Mouse (Mus musculus) MEL (cell line): ENCODE results near the gene Kifc5b. TPM values are rescaled to one million over a fixed set of nuclear protein-coding genes. Genes with fewer than 3 reads are reported as not detected.

Experiments
- DNase-seq: peaks from one replicate; pipeline ENCODE4 v3.0.0; 2011; ENCODE audit warnings: low read depth, low spot score
- H3K27ac ChIP-seq: 2 replicates; pipeline ENCODE4 v1.5.1; 2012; ENCODE audit warnings: low read depth, mild to moderate bottlenecking, control low read depth, low read length, moderate library complexity; ENCODE audit not compliant: control insufficient read depth
- H3K27me3 ChIP-seq, 2 experiments: fragments of 150-350 bp in 1 of 2; sonication (generic) in 1 of 2; 2 replicates each; pipeline ENCODE4 v1.6.1; 2012; ENCODE audit warnings: low read length in 2 of 2, mild to moderate bottlenecking in 2 of 2, improper control_type of control experiment in 1 of 2, moderate library complexity in 1 of 2; ENCODE audit not compliant: insufficient read depth in 2 of 2, control insufficient read depth in 1 of 2
- H3K36me3 ChIP-seq, 2 experiments: 2 replicates each; pipeline ENCODE4 v1.6.1; 2012 to 2014; ENCODE audit warnings: low read length in 2 of 2, improper control_type of control experiment in 1 of 2, inconsistent platforms in 1 of 2, mild to moderate bottlenecking in 1 of 2; ENCODE audit not compliant: insufficient read depth in 2 of 2, control insufficient read depth in 1 of 2
- H3K4me1 ChIP-seq, 2 experiments: fragments of 150-350 bp in 1 of 2; sonication (generic) in 1 of 2; 2 replicates each; pipeline ENCODE4 v1.6.1; 2012; ENCODE audit warnings: low read length in 2 of 2, improper control_type of control experiment in 1 of 2, mild to moderate bottlenecking in 1 of 2; ENCODE audit not compliant: insufficient read depth in 2 of 2, control insufficient read depth in 1 of 2
- H3K4me3 ChIP-seq, 2 experiments: fragments of 150-350 bp in 1 of 2; sonication (generic) in 1 of 2; 2 replicates each; pipeline ENCODE4 v1.5.1; 2012; ENCODE audit warnings: low read depth in 2 of 2, low read length in 2 of 2, mild to moderate bottlenecking in 2 of 2, moderate library complexity in 2 of 2, control low read depth in 1 of 2, improper control_type of control experiment in 1 of 2; ENCODE audit not compliant: control insufficient read depth in 1 of 2, insufficient read depth in 1 of 2
- H3K79me2 ChIP-seq: 2 replicates; pipeline ENCODE4 v1.6.1; 2012; ENCODE audit warnings: mild to moderate bottlenecking, low read length, moderate library complexity; ENCODE audit not compliant: control insufficient read depth, poor library complexity, insufficient read depth
- H3K9ac ChIP-seq: 2 replicates; pipeline ENCODE4 v1.6.1; 2012; ENCODE audit warnings: low read depth, mild to moderate bottlenecking, control low read depth, low read length, moderate library complexity; ENCODE audit not compliant: control insufficient read depth, poor library complexity, severe bottlenecking
- H3K9me3 ChIP-seq: fragments of 150-350 bp; sonication (generic); replicated peaks from 2 replicates; pipeline ENCODE4 v1.6.1; 2012; ENCODE audit warnings: mild to moderate bottlenecking, low read length, improper control_type of control experiment, moderate library complexity; ENCODE audit not compliant: insufficient read depth
- CHD1 ChIP-seq: IDR thresholded peaks from 2 replicates; pipeline ENCODE4 v1.6.1; 2012; ENCODE audit warnings: low read depth, mild to moderate bottlenecking, inconsistent platforms, low read length, improper control_type of control experiment
- CHD2 ChIP-seq: IDR thresholded peaks from 2 replicates; pipeline ENCODE4 v1.6.1; 2011; ENCODE audit warnings: low read length, improper control_type of control experiment
- CTCF ChIP-seq, 3 experiments: IDR thresholded peaks in 2 of 3; conservative IDR thresholded peaks in 1 of 3; 2 replicates each; pipeline ENCODE4 v1.5.1; 2011 to 2012; ENCODE audit warnings: low read length in 3 of 3, low read depth in 2 of 3, mild to moderate bottlenecking in 2 of 3, improper control_type of control experiment in 1 of 3, inconsistent platforms in 1 of 3, mixed read lengths in 1 of 3, moderate library complexity in 1 of 3; ENCODE audit not compliant: control insufficient read depth in 1 of 3, insufficient read depth in 1 of 3, poor library complexity in 1 of 3, severe bottlenecking in 1 of 3
- EP300 ChIP-seq, 2 experiments: IDR thresholded peaks; 2 replicates each; pipeline ENCODE4 v1.6.1; 2011; ENCODE audit warnings: improper control_type of control experiment in 2 of 2, low read length in 2 of 2, low read depth in 1 of 2, mild to moderate bottlenecking in 1 of 2
- GATA1 ChIP-seq: IDR thresholded peaks from 2 replicates; pipeline ENCODE4 v1.6.1; 2011; ENCODE audit warnings: low read depth, low read length, improper control_type of control experiment
- HCFC1 ChIP-seq: IDR thresholded peaks from 2 replicates; pipeline ENCODE4 v1.6.1; 2012; ENCODE audit warnings: low read depth, mild to moderate bottlenecking, inconsistent platforms, low read length, improper control_type of control experiment, moderate library complexity
- KAT2A ChIP-seq: conservative IDR thresholded peaks from 2 replicates; pipeline ENCODE4 v1.6.1; 2012; ENCODE audit warnings: low read depth, low read length, improper control_type of control experiment, inconsistent platforms
- MAZ ChIP-seq: IDR thresholded peaks from 2 replicates; pipeline ENCODE4 v1.6.1; 2012; ENCODE audit warnings: low read depth, mild to moderate bottlenecking, inconsistent platforms, low read length, improper control_type of control experiment
- MEF2A ChIP-seq: IDR thresholded peaks from 2 replicates; pipeline ENCODE4 v1.6.1; 2014; ENCODE audit warnings: low read depth, mild to moderate bottlenecking, inconsistent platforms, low read length, improper control_type of control experiment; ENCODE audit not compliant: poor library complexity, insufficient replicate concordance, severe bottlenecking; ENCODE audit errors: extremely low read depth
- MXI1 ChIP-seq: IDR thresholded peaks from 2 replicates; pipeline ENCODE4 v1.6.1; 2011; ENCODE audit warnings: mild to moderate bottlenecking, low read depth, low read length, improper control_type of control experiment
- MYC ChIP-seq: IDR thresholded peaks from 2 replicates; pipeline ENCODE4 v1.6.1; 2011; ENCODE audit warnings: low read depth, mild to moderate bottlenecking, low read length, improper control_type of control experiment, moderate library complexity
- RAD21 ChIP-seq: IDR thresholded peaks from 2 replicates; pipeline ENCODE4 v1.6.1; 2011; ENCODE audit warnings: mild to moderate bottlenecking, low read depth, low read length, improper control_type of control experiment
- SMC3 ChIP-seq: IDR thresholded peaks from 2 replicates; pipeline ENCODE4 v1.6.1; 2011; ENCODE audit warnings: low read depth, low read length, improper control_type of control experiment
- TBP ChIP-seq: IDR thresholded peaks from 2 replicates; pipeline ENCODE4 v1.8.0; 2011; ENCODE audit warnings: low read depth, low read length, improper control_type of control experiment
- UBTF ChIP-seq: IDR thresholded peaks from 2 replicates; pipeline ENCODE4 v1.6.1; 2012; ENCODE audit warnings: low read depth, mild to moderate bottlenecking, inconsistent platforms, low read length, improper control_type of control experiment, moderate library complexity, borderline replicate concordance; ENCODE audit not compliant: insufficient read depth
- USF1 ChIP-seq: IDR thresholded peaks from 2 replicates; pipeline ENCODE4 v1.6.1; 2014; ENCODE audit warnings: low read depth, mild to moderate bottlenecking, inconsistent platforms, low read length, improper control_type of control experiment, moderate library complexity
- ZC3H11A ChIP-seq: IDR thresholded peaks from 2 replicates; pipeline ENCODE4 v1.6.1; 2012; ENCODE audit warnings: low read depth, mild to moderate bottlenecking, inconsistent platforms, low read length, improper control_type of control experiment
- polyA plus RNA-seq, 2 experiments: library from polyadenylated mRNA; stranded (reverse) in 1 of 2; unstranded in 1 of 2; fragments of >175 nt in 1 of 2; fragments of >200 nt in 1 of 2; gene quantifications; 2 replicates each; pipeline versions ENCODE4 v1.2.1 to v1.2.4; 2012; ENCODE audit warnings: low replicate concordance in 2 of 2, low read depth in 1 of 2; ENCODE audit not compliant: insufficient read length in 2 of 2, insufficient read depth in 1 of 2, missing spikeins in 1 of 2
- total RNA-seq: library from RNA; depleted of rRNA; stranded (reverse); fragments of 300-350 nt; gene quantifications from 2 replicates; pipeline ENCODE4 v1.2.3, GENCODE M21; 2012

Gene Kifc5b
- total and polyA plus RNA-seq, 3 experiments: 10.6 to 111 (median 45.4) TPM

GRCm38 (mm10) chr17:26893492-26893891 is 23.4 kb upstream of the Kifc5b start:
- no peak for TF ChIP-seq CHD1
- no peak for TF ChIP-seq KAT2A
- TF ChIP-seq MAZ: no peak
- no peak for TF ChIP-seq EP300 (IDR thresholded peaks at IDR 0.05; ENCODE audit: low read depth in 1 of 2, low read length in 2 of 2)
- no peak for TF ChIP-seq MEF2A
- no peak for TF ChIP-seq ZC3H11A
- no peak for TF ChIP-seq HCFC1
- TF ChIP-seq MYC: no peak
- no peak for TF ChIP-seq MXI1
- TF ChIP-seq TBP: no peak
- H3K4me1 ChIP-seq: peaks cover 0 to 3% of the 10 kb centered on the region in 2 experiments; a peak in 2 of 4 replicates
- H3K27me3 ChIP-seq: peaks cover 2 to 4% of the 10 kb centered on the region in 2 experiments; a peak in 1 of 4 replicates
- H3K36me3 ChIP-seq: peaks cover 0 to 3% of the 10 kb centered on the region in 2 experiments; a peak in 1 of 4 replicates
- DNase-seq: no peak
- H3K79me2 ChIP-seq: no peaks in the 10 kb centered on the region
- no peak overlapping the region for H3K27ac ChIP-seq
- no peaks in the 10 kb centered on the region for H3K9me3 ChIP-seq
- H3K4me3 ChIP-seq: no peak overlapping the region
- H3K9ac ChIP-seq: no peak overlapping the region

GRCm38 (mm10) chr17:26894342-26894741 is 22.5 kb upstream of the Kifc5b start:
- Histone ChIP-seq H3K9ac (no peak overlapping the region), H3K27me3 (peaks cover 4 to 5% of the 10 kb centered on the region in 2 experiments; a peak in 2 of 4 replicates), H3K9me3 (no peaks in the 10 kb centered on the region), H3K27ac (no peak overlapping the region), H3K36me3 (peaks cover 0 to under 1% of the 10 kb centered on the region in 2 experiments; a peak in 1 of 4 replicates), H3K4me3 (no peak overlapping the region), H3K4me1 (peaks cover 0 to under 1% of the 10 kb centered on the region in 2 experiments; a peak in 1 of 4 replicates), H3K79me2 (no peaks in the 10 kb centered on the region)
- no peak for TF ChIP-seq MYC
- TF ChIP-seq GATA1: no peak
- no peak for TF ChIP-seq MEF2A
- TF ChIP-seq CHD2: no peak
- DNase-seq: no peak

GRCm38 (mm10) chr17:26895578-26895977 is 21.3 kb upstream of the Kifc5b start:
- no peak overlapping the region for H3K4me3 ChIP-seq
- H3K27ac ChIP-seq: no peak overlapping the region
- no peaks in the 10 kb centered on the region for H3K4me1 ChIP-seq
- H3K9ac ChIP-seq: no peak overlapping the region
- peak; percentile 82 for DNase-seq
- TF ChIP-seq USF1: no peak
- no peak for TF ChIP-seq UBTF
- peak; percentile 86 to 93 (median 91) for TF ChIP-seq CTCF (IDR thresholded peaks at IDR 0.05 in 2 of 3, conservative IDR thresholded peaks at IDR 0.05 in 1 of 3; ENCODE audit: control insufficient read depth in 1 of 3, insufficient read depth in 1 of 3, low read depth in 2 of 3, low read length in 3 of 3, poor library complexity in 1 of 3, severe bottlenecking in 1 of 3)
- peak; percentile 67 for TF ChIP-seq RAD21
- TF ChIP-seq ZC3H11A: peak; percentile 75
- TF ChIP-seq SMC3: peak; percentile 87
- TF ChIP-seq MAZ: peak; percentile 86
- H3K79me2 ChIP-seq: no peaks in the 10 kb centered on the region
- H3K27me3 ChIP-seq: peaks cover 4 to 5% of the 10 kb centered on the region in 2 experiments; a peak in 2 of 4 replicates
- no peaks in the 10 kb centered on the region for H3K36me3 ChIP-seq
- H3K9me3 ChIP-seq: no peaks in the 10 kb centered on the region
